Mouse (Mus musculus): ENCODE results near the gene Erich3. TPM values are rescaled to one million over a fixed set of nuclear protein-coding genes. Genes with fewer than 3 reads are reported as not detected.

Erich3 gene
- total RNA-seq, 2 experiments from 2014 or later = 0.03 to 0.14 TPM

DNA sequence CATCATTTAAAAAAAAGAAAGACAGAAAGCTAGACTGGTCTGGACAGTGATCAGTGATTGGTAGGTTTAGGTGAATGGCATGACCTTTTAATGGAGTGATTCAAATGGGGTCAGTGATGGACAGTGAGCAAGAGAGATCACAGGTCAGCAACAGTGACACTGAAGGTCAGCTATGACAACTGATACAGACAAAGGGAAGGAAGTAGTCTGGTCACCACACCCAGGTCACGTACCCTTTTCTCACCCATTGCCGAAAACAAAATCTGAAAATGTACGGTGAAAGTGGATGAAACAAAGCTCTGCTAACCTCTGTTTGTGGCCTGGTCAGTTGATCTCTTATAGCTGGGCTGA is 28.9 kb downstream of the Erich3 start:
- DNase-seq = no peak
- Histone ChIP-seq H3K4me3 (peak overlapping the region; percentile 57), H3K27ac (peak overlapping the region; percentile 38; the same call in 1 of the 2 replicates)
- intact Hi-C loops (cut with DNase I) = no loop called here
- no peak for TF ChIP-seq CTCF (IDR thresholded peaks at IDR 0.05)

DNA sequence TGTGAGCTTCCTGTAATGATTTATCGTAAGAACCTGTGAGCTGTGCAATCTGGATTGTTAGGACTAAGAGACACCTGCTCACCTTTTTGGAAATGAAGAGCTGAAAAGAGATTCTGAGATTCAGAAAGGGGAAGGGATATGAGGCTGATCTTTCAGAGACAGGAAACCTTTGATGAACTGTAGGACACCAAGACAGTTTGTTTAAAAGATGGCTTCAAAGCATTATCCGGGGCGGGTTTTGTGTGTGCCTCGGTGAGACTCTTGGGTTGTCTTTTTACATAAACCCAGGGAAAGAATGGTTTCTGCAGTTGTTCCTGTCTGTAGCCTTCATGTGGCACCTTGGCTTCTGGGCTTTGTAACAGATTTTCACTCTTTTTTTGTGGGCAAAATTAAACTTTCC is 30.2 kb downstream of the Erich3 start:
- Histone ChIP-seq H3K4me3 (no peak overlapping the region), H3K27ac (no peak overlapping the region)
- no peak for TF ChIP-seq CTCF (IDR thresholded peaks at IDR 0.05)
- intact Hi-C loops (cut with DNase I) = no loop called here
- no peak for DNase-seq

DNA sequence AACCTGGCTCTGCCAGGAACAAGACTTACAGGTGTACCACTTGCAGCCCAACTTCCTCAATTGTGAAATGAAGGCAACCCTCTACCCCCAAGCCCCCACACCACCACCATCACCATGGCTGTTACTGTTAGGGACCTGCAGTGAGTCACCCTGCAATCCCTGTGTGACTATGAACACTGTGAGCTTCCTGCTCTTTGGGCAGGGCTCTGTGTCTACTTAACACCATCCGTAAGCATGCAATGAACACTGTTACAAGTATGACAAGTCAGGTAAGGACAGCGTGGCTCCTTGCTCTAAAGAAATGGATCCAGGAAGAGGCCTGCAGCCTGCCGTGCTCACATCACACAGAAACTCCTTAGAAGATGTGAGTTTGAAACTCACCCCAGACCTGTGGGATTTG is 33.0 kb downstream of the Erich3 start:
- TF ChIP-seq CTCF (IDR thresholded peaks at IDR 0.05) = no peak
- H3K4me3 ChIP-seq = no peak overlapping the region
- intact Hi-C loops (cut with DNase I) = no loop called here
- DNase-seq = no peak
- H3K27ac ChIP-seq = no peak overlapping the region

DNA sequence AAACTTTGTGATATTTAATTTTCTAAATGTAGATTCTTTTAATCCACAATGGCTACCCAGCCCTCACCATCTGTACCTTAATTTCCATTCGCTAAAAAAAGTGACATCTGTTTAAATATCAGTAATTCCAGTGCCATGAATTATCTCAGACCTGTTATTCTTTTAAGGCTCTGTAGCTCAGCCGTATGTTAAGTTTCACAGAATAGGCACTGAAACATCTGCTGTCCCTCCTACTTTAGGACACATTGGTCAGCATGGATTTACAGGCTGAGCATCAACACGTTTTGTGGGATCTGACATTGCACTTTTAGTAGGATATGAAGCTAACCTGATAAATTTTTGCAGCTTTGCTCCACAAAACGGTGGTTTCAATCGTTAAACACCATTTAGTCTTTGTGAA is 35.2 kb downstream of the Erich3 start:
- no peak overlapping the region for H3K27ac ChIP-seq
- H3K4me3 ChIP-seq = no peak overlapping the region
- no peak for TF ChIP-seq CTCF (IDR thresholded peaks at IDR 0.05)
- intact Hi-C loops (cut with DNase I) = no loop called here
- no peak for DNase-seq

DNA sequence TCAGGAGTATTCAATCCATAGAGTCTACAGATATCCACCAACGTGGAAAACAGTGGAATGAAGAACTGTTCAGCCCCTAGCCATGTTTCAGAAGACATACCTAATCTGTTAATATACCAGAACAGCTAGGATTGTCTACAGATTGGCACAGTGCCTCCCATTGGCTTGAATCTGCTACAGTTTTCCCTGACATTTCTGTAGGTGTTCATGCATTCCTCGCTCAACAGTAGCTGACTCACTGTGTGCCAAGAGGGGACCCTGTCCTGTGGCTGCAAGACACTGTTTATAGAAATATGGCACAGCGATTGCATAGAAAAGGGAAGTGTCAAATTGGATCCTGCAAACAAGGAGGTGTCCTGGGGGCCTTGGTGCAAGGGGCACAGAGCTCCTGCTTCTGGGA is 36.6 kb downstream of the Erich3 start:
- no peak for DNase-seq
- TF ChIP-seq CTCF (IDR thresholded peaks at IDR 0.05) = no peak
- no peak overlapping the region for H3K27ac ChIP-seq
- no peak overlapping the region for H3K4me3 ChIP-seq
- intact Hi-C loops (cut with DNase I) = no loop called here

DNA sequence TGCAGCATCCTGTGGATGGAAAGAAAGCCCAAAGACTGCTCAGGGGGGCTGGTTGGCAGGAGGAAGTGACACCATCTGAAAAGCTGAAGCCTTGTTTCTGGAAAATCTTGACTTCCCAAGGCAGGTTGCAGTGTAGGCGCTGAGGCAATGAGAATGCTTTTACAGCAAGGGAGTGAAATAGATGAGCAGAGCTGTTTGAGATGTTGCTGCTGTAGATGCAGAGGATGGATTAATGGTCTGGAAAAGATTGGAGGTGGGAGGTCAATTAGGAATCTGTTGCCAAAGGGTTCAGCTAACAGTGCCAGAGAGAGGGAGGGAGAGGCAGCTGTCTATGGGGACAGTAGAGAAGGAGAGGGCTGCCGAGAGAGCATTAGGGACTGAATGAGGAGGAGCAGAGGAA is 37.1 kb downstream of the Erich3 start:
- no peak for DNase-seq
- intact Hi-C loops (cut with DNase I) = no loop called here
- Histone ChIP-seq H3K4me3 (no peak overlapping the region), H3K27ac (no peak overlapping the region)
- TF ChIP-seq CTCF (IDR thresholded peaks at IDR 0.05) = no peak

DNA sequence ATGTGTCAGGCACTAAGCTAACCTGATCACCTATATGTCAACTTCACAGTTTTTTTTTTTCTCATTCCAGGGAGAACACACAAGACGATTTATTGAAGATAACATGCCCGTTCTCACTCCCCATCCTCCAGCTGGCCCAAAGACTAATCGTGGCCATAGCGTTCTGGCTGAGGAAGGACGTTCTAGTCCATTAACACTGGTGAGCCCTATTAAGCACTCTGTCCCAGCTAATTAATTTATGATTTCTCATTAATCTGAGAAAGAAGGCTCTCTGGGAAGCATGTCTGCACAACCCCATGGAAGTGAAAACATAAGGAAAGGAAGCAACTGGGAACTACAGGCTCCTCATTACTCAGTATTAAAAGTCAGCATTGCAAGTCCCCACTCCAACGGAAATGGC is 41.1 kb downstream of the Erich3 start:
- Histone ChIP-seq H3K27ac (no peak overlapping the region), H3K4me3 (no peak overlapping the region)
- no peak for DNase-seq
- no peak for TF ChIP-seq CTCF (IDR thresholded peaks at IDR 0.05)
- intact Hi-C loops (cut with DNase I) = no loop called here

DNA sequence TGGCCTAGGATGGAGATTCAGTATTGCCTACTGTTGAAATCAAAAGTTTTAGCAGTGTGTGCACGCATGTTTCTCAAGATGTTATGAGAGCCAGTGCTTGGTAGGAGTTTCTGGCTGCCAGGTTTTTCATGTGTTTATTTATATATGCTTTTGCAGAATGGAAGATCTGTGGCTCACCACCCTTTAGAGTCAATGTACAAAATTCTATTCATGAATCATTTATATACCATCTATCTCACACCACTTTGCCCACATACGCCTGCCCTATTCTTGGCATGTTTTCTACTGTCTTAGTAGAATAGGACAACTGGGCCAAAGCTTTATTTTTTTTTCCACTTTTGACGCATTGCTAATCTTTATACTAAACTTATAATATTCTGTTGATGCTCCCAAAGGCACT is 44.5 kb downstream of the Erich3 start:
- DNase-seq = no peak
- intact Hi-C loops (cut with DNase I) = no loop called here

DNA sequence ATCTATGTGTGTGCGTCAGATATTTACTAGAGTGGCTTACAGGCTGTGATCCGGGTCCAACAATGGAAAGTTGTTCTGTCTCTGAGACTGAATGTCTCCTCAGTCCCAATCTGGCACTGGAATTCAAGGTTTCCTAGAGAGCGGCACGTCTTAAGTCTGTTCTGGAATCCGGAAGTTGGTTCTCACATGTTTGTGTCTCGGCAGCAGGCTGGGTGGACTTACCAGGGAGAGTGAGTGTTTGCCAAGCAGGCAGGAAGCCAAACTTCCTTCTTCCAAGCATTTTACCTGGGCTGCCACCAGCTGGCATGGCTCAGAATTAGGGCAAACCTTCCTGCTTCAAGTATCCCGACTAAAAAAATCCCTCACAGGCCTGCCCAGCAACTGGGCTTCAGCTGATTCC is 59.5 kb downstream of the Erich3 start:
- Histone ChIP-seq H3K4me3 (no peak overlapping the region), H3K27ac (no peak overlapping the region)
- no peak for TF ChIP-seq CTCF (IDR thresholded peaks at IDR 0.05)
- intact Hi-C loops (cut with DNase I) = no loop called here
- DNase-seq = peak; percentile 19

More for the DNA sequence above, 44.5 kb downstream of the Erich3 start:
- TF ChIP-seq CTCF (IDR thresholded peaks at IDR 0.05) = no peak
- Histone ChIP-seq H3K27ac (no peak overlapping the region), H3K4me3 (no peak overlapping the region)

DNA sequence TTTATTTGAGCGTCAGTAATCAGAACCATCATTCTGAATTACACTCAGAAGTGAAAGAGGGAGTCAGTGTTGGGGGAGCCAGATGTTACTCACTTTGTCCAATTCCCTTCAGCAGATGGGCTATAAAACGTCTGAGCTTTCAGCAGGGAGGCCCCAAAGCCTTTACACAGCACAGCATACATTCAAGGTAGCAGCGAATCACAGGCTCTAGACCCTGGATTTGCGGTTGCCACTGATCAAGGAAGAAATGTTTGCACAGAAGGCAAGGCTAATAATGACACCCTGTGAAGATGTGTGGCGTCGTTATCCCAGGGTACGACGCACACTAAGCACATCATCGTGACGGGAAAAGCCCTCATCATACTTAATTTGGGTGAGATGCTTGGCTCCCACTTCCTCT is 67.8 kb downstream of the Erich3 start:
- DNase-seq = no peak
- no peak for TF ChIP-seq CTCF (IDR thresholded peaks at IDR 0.05)
- intact Hi-C loops (cut with DNase I) = no loop called here
- Histone ChIP-seq H3K27ac (no peak overlapping the region), H3K4me3 (no peak overlapping the region)

DNA sequence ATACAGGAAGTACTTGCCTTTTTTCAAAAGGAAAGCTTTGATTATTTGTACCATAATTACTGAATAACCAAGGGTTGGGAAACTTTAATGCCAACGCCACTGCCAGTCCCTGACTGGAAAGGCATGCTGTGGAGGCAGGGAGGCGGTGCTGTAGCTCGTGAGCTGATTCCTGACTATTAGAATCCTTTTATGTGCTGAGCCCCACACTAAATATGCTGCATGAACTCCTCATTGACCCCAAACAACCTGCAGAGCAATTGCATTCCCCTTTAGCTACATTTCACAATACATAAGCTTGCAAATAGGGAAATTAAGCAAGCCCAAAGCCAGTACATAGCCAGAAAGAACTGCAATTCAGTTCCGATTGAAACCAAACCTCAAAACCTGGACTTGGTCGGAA is 77.8 kb downstream of the Erich3 start:
- intact Hi-C loops (cut with DNase I) = no loop called here
- Histone ChIP-seq H3K4me3 (no peak overlapping the region), H3K27ac (no peak overlapping the region)
- DNase-seq = no peak
- TF ChIP-seq CTCF (IDR thresholded peaks at IDR 0.05) = no peak

DNA sequence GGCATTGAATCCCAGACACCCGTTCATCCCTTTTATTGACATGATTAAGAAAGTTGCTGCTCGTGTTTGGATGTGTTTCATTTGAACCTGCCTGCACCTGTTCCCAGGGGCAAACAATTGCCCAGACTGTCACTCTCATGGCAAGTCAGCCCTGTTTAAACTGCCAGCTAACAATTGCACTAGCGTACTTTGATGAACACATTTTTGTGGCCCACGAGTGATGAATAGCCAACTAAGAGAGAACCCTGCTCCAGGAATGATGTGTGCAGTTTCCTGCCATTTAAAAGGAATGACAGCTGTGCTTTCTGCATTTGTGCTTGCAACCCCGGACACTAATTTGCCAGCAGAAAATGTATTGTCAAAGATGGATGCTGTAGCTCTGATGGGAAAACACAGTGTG is 79.3 kb downstream of the Erich3 start:
- Histone ChIP-seq H3K4me3 (no peak overlapping the region), H3K27ac (no peak overlapping the region)
- TF ChIP-seq CTCF (IDR thresholded peaks at IDR 0.05) = no peak
- intact Hi-C loops (cut with DNase I) = no loop called here
- DNase-seq = no peak

DNA sequence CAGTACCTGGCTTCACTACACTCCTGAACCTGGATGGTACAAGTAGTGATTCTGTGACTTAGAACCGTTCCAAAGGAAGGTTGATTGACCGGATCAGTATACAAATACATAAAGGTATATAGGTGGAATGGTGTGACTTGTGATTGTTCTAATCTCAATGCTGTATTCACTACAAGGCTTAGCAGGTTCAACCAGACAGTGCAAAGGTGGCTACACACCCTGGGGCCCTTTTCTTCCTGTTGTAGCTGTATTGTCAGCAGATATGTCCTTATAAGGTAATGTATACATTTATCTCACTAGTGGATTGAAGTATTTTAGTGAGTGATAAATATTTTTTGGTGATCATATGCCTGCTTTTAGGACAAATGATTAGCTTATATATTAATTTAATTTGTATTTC is 80.7 kb downstream of the Erich3 start:
- no peak overlapping the region for H3K27ac ChIP-seq
- intact Hi-C loops (cut with DNase I) = no loop called here
- no peak for DNase-seq
- no peak overlapping the region for H3K4me3 ChIP-seq
- no peak for TF ChIP-seq CTCF (IDR thresholded peaks at IDR 0.05)

DNA sequence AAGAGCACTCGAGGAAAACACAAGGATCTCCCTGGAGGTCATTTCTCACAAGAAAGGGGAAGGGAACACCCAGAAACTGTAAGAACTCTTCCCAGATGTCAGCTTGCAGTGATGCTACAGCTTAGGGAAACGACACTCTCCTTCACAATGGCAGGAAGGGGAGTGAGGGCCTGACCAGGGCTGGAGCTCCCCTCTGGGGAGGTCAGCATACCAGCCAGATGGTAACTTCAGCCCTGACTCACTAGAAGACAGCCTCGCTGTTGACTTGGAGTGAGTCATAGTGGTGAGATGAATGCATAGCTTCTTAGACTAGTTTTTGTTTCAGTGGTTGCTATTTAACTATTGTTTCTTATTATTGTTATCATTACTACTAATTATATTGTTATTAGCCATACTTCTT is 90.8 kb downstream of the Erich3 start:
- TF ChIP-seq CTCF (IDR thresholded peaks at IDR 0.05) = no peak
- no peak for DNase-seq
- intact Hi-C loops (cut with DNase I) = no loop called here
- no peak overlapping the region for H3K27ac ChIP-seq
- no peak overlapping the region for H3K4me3 ChIP-seq

DNA sequence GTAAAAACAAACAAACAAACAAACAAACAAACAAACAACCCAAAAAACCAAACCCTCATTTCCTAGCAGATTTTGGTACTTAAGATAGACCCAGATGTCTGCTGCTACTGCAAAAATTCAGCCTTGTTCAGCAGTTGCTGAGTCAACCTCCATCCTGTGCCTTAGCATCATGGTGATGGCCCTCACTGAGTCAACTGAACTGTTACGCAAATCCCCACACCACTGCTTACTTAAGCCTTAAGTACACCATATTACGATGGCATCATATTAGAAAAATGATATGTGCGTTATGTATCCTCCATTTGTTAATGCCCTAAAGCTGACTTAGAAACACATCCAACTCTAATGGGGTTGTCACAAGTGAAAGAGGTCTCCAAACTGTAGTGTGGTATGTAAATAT is 91.6 kb downstream of the Erich3 start:
- intact Hi-C loops (cut with DNase I) = no loop called here
- Histone ChIP-seq H3K4me3 (no peak overlapping the region), H3K27ac (no peak overlapping the region)
- no peak for TF ChIP-seq CTCF (IDR thresholded peaks at IDR 0.05)
- no peak for DNase-seq

Data from gastrocnemius, adult 2 months (tissue).